Mouse (Mus musculus) erythroblast, adult 5-6 weeks (primary cell): ENCODE measurements around the gene Smpdl3b. TPM values are rescaled to one million over a fixed set of nuclear protein-coding genes. Genes with fewer than 3 reads are reported as not detected.
"Not testable (repeated sequence)": the region's sequence is repeated elsewhere in the genome, so short reads cannot be mapped to it uniquely, and the experiment has no call there.

Experiments used
- ATAC-seq: replicated peaks from 2 replicates; pipeline ENCODE4 v1.8.0; 2016; ENCODE audit warnings: moderate number of reproducible peaks, mild to moderate bottlenecking, moderate TSS enrichment, inconsistent platforms; ENCODE audit not compliant: poor library complexity, low FRiP score, severe bottlenecking
- total RNA-seq, 2 experiments: library from RNA; stranded (forward) in 1 of 2; stranded (reverse) in 1 of 2; fragments of 150-400 nt in 1 of 2; fragments of 200-764, 138-1000 nt in 1 of 2; gene quantifications; 2 replicates each; pipeline versions ENCODE4 v1.2.3 to v1.2.4; 2015 to 2017; ENCODE audit warnings: low replicate concordance in 2 of 2

The Smpdl3b gene
- total RNA-seq, 2 experiments from 2014 or later: 0.26 to 3.3 TPM

GRCm38 (mm10) chr4:132785228-132785627 is 28.2 kb upstream of the Smpdl3b start:
- ATAC-seq: no peak

- ATAC-seq: no peak
Measured at GRCm38 (mm10) chr4:132783732-132784131, 26.7 kb upstream of the Smpdl3b start.

GRCm38 (mm10) chr4:132780288-132780687 is 23.2 kb upstream of the Smpdl3b start:
- no peak for ATAC-seq

GRCm38 (mm10) chr4:132778562-132779201 is 21.6 kb upstream of the Smpdl3b start:
- no peak for ATAC-seq

- ATAC-seq: peak; percentile 78
Measured at GRCm38 (mm10) chr4:132776764-132777163, 19.7 kb upstream of the Smpdl3b start.

- ATAC-seq: no peak
Measured at GRCm38 (mm10) chr4:132774905-132775304, 17.9 kb upstream of the Smpdl3b start.

- ATAC-seq: no peak
Measured at GRCm38 (mm10) chr4:132771776-132772175, 14.7 kb upstream of the Smpdl3b start.

- ATAC-seq: peak; percentile 96
Measured at GRCm38 (mm10) chr4:132767914-132768876, 11.1 kb upstream of the Smpdl3b start, which contains the start of gene Rpa2. Gene Rpa2, plus strand, starts transcription at chr4:132768332.

- ATAC-seq: not testable (repeated sequence)
Measured at GRCm38 (mm10) chr4:132763125-132763524, 6.1 kb upstream of the Smpdl3b start.

GRCm38 (mm10) chr4:132762602-132763001 is 5.5 kb upstream of the Smpdl3b start:
- no peak for ATAC-seq

- ATAC-seq: no peak
Measured at GRCm38 (mm10) chr4:132760296-132760695, 3.2 kb upstream of the Smpdl3b start.

- no peak for ATAC-seq
Measured at GRCm38 (mm10) chr4:132757633-132758351, 740 bp upstream of the Smpdl3b start.

GRCm38 (mm10) chr4:132752992-132753391 is 4.1 kb downstream of the Smpdl3b start:
- ATAC-seq: no peak

- ATAC-seq: no peak
Measured at GRCm38 (mm10) chr4:132749258-132749982, 7.6 kb downstream of the Smpdl3b start.

GRCm38 (mm10) chr4:132748778-132749177 is 8.3 kb downstream of the Smpdl3b start:
- ATAC-seq: no peak

GRCm38 (mm10) chr4:132747664-132748259 is 9.3 kb downstream of the Smpdl3b start:
- ATAC-seq: 0 out of 2 replicates have a peak, but pooled peaks have one; percentile 31

- ATAC-seq: 0 out of 2 replicates have a peak, but pooled peaks have one; percentile 16
Measured at GRCm38 (mm10) chr4:132746911-132747517, 10.0 kb downstream of the Smpdl3b start.

GRCm38 (mm10) chr4:132743992-132744911 is 12.8 kb downstream of the Smpdl3b start:
- ATAC-seq: no peak
